Mouse (Mus musculus) liver, embryonic 11.5 days (tissue): ENCODE measurements around the gene Zscan22. TPM values are rescaled to one million over a fixed set of nuclear protein-coding genes. Genes with fewer than 3 reads are reported as not detected.
A peak's percentile ranks its signal among the peaks of the same experiment; 100 is the strongest.
"Not testable (repeated sequence)": the region's sequence is repeated elsewhere in the genome, so short reads cannot be mapped to it uniquely, and the experiment has no call there.

ENCODE experiments used
- ATAC-seq: fragments of 200-750 bp; cut with Nextera tagmentation; replicated peaks from 2 replicates; pipeline ENCODE4 v1.8.0; 2017; ENCODE audit warnings: moderate number of reproducible peaks, mild to moderate bottlenecking, moderate TSS enrichment, moderate library complexity; ENCODE audit not compliant: low FRiP score
- DNase-seq: peaks from one replicate; pipeline ENCODE4 v3.0.0-alpha.2; 2017; ENCODE audit warnings: low spot score
- H3K27ac ChIP-seq: fragments of 300-500 bp; sonication (generic); 2 replicates; pipeline ENCODE4 v1.5.1; 2014; ENCODE audit warnings: mild to moderate bottlenecking, low read depth, low read length, control low read depth
- H3K27me3 ChIP-seq: fragments of 300-500 bp; sonication (generic); replicated peaks from 2 replicates; pipeline ENCODE4 v1.6.1; 2014; ENCODE audit warnings: low read length, mixed read lengths; ENCODE audit not compliant: control insufficient read depth, insufficient read depth
- H3K36me3 ChIP-seq: fragments of 300-500 bp; sonication (generic); 2 replicates; pipeline ENCODE4 v1.6.1; 2014; ENCODE audit warnings: mild to moderate bottlenecking, low read length, moderate library complexity, mixed read lengths; ENCODE audit not compliant: control insufficient read depth, insufficient read depth
- H3K4me1 ChIP-seq: fragments of 300-500 bp; sonication (generic); replicated peaks from 2 replicates; pipeline ENCODE4 v1.6.1; 2014; ENCODE audit warnings: low read length, mixed read lengths; ENCODE audit not compliant: control insufficient read depth, insufficient read depth
- H3K4me2 ChIP-seq: fragments of 300-500 bp; sonication (generic); 2 replicates; pipeline ENCODE4 v1.6.1; 2014; ENCODE audit warnings: mild to moderate bottlenecking, control low read depth, moderate library complexity
- H3K4me3 ChIP-seq: fragments of 300-500 bp; sonication (generic); 2 replicates; pipeline ENCODE4 v1.5.1; 2014; ENCODE audit warnings: low read depth, low read length, control low read depth
- H3K9ac ChIP-seq: fragments of 300-500 bp; sonication (generic); 2 replicates; pipeline ENCODE4 v1.6.1; 2014; ENCODE audit warnings: low read depth, low read length, control low read depth
- H3K9me3 ChIP-seq: fragments of 300-500 bp; sonication (generic); 2 replicates; pipeline ENCODE4 v1.6.1; 2016; ENCODE audit warnings: low read length, inconsistent platforms, mixed read lengths; ENCODE audit not compliant: control insufficient read depth
- WGBS: fragments of 180-500 bp; shearing (Covaris S2); extraction: QIAGEN DNeasy Blood & Tissue Kit; methylation state at CpG from one replicate; pipeline ENCODE4 v1.1.7; 2014; 5-methylcytosine and 5-hydroxymethylcytosine counted together
- polyA plus RNA-seq: library from polyadenylated mRNA; unstranded; fragments of >200 nt; fragmentation: Nextera tagmentation; extraction: Ambion mirVana; gene quantifications from 2 replicates; pipeline ENCODE4 v1.2.1, GENCODE M21; 2014

The Zscan22 gene
- polyA plus RNA-seq, 1 experiment from 2014 or later: 14.4 TPM

DNA sequence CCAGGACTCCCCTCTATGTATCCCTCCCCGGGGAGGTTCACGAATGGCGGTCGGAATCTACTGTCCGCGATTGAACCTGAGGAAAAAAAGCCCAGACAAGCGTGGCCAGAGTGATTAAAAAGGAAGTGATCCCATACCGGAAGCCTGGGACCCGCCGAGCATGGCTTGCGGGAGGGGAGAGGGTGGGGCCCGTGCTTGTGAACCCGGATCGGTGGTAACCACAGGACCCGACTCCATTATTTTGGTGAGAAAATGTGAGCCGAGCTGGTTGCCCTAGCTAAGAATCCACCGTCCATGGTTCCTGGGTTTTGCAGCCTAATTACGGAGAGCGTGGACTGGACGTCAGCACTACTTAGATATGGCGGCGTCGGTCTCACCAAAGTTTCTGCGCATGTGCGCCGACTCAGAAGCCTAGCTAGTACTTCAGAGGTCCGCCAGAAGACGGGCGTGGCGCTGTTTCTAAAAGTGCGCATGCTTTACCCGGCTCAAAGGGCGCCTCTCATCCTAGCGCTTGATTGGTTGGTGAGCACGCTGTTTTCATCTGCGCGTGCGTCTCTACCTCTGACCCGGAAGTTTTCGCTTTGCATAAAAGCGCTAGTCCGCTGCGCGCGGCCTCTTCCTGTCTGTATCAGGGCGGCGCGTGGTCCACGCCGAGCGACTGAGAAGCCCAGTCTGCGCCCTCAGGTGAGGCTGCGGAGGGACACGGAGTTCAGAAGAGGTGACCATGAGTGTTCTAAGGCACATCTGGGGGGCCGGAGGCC is 24.3 kb downstream of the Zscan22 start, which contains the start of gene Rps5:
TSS of gene Rps5 (plus strand) at position 586 of the 761 bp plus-strand sequence.
- peak within 1 kb of the TSS; percentile 96 for H3K4me2 ChIP-seq
- H3K9ac ChIP-seq: peak within 1 kb of the TSS; percentile 99
- peak within 1 kb of the TSS; percentile 92 for H3K27ac ChIP-seq
- under 1% methylated on average over 55 of the region's 55 CpGs for WGBS
- no peaks in the 10 kb centered on the region for H3K27me3 ChIP-seq
- H3K4me3 ChIP-seq: peak within 1 kb of the TSS; percentile 98
- H3K9me3 ChIP-seq: no peaks in the 10 kb centered on the region
- H3K4me1 ChIP-seq: peaks cover 12% of the 10 kb centered on the region
- H3K36me3 ChIP-seq: peaks cover 41% of the 10 kb centered on the region
- peak; percentile 93 for DNase-seq
- peak; percentile 95 for ATAC-seq

GRCm38 (mm10) chr7:12922729-12923128 is 25.1 kb downstream of the Zscan22 start:
- peak overlapping the region; percentile 96 for H3K4me2 ChIP-seq
- no peaks in the 10 kb centered on the region for H3K9me3 ChIP-seq
- peaks cover 14% of the 10 kb centered on the region for H3K4me1 ChIP-seq
- no peaks in the 10 kb centered on the region for H3K27me3 ChIP-seq
- ATAC-seq (no peak), DNase-seq (no peak)
- peak overlapping the region; percentile 77 for H3K27ac ChIP-seq
- peaks cover 44% of the 10 kb centered on the region for H3K36me3 ChIP-seq
- H3K4me3 ChIP-seq: peak overlapping the region; percentile 98
- 1% methylated on average over 8 of the region's 8 CpGs for WGBS
- peak overlapping the region; percentile 99 for H3K9ac ChIP-seq

DNA sequence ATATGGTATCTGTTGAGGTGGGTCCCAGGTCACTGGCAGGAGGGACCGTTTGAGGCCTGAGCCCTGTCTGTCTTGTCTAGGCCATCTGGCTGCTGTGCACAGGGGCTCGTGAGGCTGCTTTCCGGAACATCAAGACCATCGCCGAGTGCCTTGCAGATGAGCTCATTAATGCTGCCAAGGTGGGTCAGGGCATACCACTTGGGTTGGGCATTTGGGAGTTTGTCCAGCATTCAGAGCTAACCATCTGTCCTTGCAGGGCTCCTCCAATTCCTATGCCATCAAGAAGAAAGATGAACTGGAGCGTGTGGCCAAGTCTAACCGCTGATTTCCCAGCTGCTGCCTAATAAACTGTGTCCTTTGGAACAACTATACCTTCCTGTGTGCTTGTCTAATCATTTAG is 28.7 kb downstream of the Zscan22 start:
- Histone ChIP-seq H3K36me3 (peaks cover 44% of the 10 kb centered on the region), H3K4me3 (no peak overlapping the region), H3K9me3 (no peaks in the 10 kb centered on the region), H3K4me1 (peaks cover 19% of the 10 kb centered on the region), H3K27me3 (peaks cover 4% of the 10 kb centered on the region; the same call in 1 of the 2 replicates), H3K4me2 (no peak overlapping the region), H3K9ac (no peak overlapping the region), H3K27ac (no peak overlapping the region)
- DNase-seq: peak; percentile 36
- 81% methylated on average over 7 of the region's 7 CpGs for WGBS
- no peak for ATAC-seq

- H3K27me3 ChIP-seq: peaks cover 4% of the 10 kb centered on the region; the same call in 1 of the 2 replicates
- H3K36me3 ChIP-seq: peaks cover 44% of the 10 kb centered on the region
- H3K4me3 ChIP-seq: peak within 1 kb of the TSS; percentile 40
- no peaks in the 10 kb centered on the region for H3K9me3 ChIP-seq
- DNase-seq (peak; percentile 70), ATAC-seq (peak; percentile 13)
- peak within 1 kb of the TSS; percentile 74 for H3K4me2 ChIP-seq
- peak within 1 kb of the TSS; percentile 53 for H3K9ac ChIP-seq
- no peak within 1 kb of the TSS for H3K27ac ChIP-seq
- peaks cover 19% of the 10 kb centered on the region for H3K4me1 ChIP-seq
- 20% methylated on average over 8 of the region's 8 CpGs for WGBS
Measured at GRCm38 (mm10) chr7:12927191-12927680, 29.6 kb downstream of the Zscan22 start, which contains the start of gene Rnf225. Gene Rnf225, plus strand, starts transcription at chr7:12927416.

DNA sequence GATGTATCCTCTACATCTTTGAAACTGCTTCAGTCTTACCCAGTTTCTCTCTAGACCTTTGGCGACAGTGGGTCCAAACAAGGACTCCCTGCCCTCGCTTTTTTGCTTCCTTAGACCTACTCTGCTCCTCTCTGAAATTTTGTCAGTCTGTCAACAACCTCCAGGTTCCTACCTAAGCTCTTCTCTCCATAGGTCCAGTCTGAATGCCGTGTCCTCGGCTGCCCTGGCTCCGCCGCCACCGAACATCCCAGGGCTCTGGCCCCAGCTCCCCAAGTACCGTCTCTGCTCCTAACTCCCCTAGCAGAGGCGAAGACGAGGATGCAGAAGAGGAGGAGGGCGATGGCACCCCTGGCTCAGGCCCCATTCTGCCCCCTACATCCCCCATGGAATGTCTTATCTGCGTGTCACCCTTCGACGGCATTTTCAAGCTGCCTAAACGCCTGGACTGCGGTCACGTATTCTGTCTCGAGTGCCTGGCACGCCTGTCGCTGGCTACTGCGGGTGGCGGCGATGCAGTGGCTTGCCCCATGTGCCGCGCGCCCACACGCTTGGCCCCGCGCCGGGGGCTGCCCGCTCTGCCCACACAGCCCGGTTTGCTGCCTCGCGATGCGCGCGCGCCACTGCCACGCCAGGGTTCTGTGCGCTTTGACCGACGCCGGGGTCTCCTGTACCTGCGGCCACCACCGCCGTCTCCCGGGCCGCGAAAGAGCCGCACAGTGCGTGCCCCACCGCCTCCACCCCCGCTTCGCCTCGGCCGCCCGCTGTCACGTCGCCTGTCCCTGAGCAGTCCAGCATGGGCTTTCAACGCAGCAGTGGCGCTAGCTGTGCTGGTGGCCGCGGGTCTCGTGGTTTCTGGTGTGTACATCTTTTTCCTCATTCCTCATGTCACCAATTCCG is 30.3 kb downstream of the Zscan22 start:
- no peak overlapping the region for H3K27ac ChIP-seq

DNA sequence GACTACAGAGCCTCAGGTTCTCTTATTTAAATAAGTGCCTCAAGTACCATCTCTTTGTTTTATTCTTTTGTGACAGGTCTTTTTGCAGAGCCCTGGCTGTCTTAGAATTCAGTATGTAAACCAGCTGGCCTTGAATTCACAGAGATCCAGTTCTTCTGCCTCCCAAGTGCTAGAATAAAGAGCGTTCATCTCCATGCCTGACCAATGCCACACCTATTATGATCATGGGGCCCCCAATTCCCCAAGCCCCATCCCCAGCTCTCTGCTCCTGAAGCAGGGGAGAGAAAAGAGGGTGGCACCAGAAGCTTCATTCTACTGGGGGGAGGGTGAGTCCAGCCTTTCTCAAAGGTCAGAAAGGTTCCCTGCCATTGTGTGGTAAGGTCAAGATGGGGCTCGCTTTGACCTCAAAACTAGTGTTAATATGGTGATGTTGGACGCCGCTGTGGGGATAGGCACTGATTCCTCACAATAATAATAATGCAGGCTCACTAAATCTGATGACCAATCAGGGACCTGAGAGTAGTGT is 36.1 kb downstream of the Zscan22 start:
- ATAC-seq: no peak
- H3K4me3 ChIP-seq: no peak overlapping the region
- H3K27ac ChIP-seq: no peak overlapping the region
- no peak overlapping the region for H3K9ac ChIP-seq
- no peaks in the 10 kb centered on the region for H3K4me1 ChIP-seq
- H3K27me3 ChIP-seq: peaks cover 1% of the 10 kb centered on the region; the same call in 1 of the 2 replicates
- no peaks in the 10 kb centered on the region for H3K9me3 ChIP-seq
- no peak for DNase-seq
- no peak overlapping the region for H3K4me2 ChIP-seq
- no peaks in the 10 kb centered on the region for H3K36me3 ChIP-seq
- 77% methylated on average over 4 of the region's 4 CpGs for WGBS

More for the DNA sequence above, 30.3 kb downstream of the Zscan22 start:
- DNase-seq (peak; percentile 69), ATAC-seq (peak; percentile 52)
- 6% methylated on average over 64 of the region's 65 CpGs for WGBS
- Histone ChIP-seq H3K9me3 (no peaks in the 10 kb centered on the region), H3K4me3 (peak overlapping the region; percentile 40), H3K4me2 (peak overlapping the region; percentile 74), H3K9ac (peak overlapping the region; percentile 53), H3K4me1 (peaks cover 19% of the 10 kb centered on the region), H3K27me3 (peaks cover 4% of the 10 kb centered on the region; the same call in 1 of the 2 replicates), H3K36me3 (peaks cover 40% of the 10 kb centered on the region)

DNA sequence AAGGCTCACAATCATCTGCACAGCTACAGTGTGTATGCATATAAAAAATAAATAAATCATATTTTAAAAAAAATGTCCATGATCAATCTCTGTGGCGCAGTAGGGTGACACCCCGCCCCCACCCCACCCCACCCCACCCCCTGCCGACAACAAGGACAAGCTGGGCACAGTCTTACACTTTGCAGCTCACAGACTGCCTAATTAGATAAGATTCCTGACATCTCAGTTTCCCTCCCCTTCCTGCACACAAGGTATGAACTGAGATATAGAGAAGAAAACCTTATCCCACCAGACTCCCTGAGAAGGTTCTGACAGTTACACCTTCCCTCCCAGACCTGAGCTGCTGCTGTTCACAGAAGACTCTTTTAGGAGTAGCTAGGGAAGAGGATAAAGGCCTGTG is 37.2 kb downstream of the Zscan22 start:
- H3K9ac ChIP-seq: no peak overlapping the region
- H3K4me2 ChIP-seq: no peak overlapping the region
- no peaks in the 10 kb centered on the region for H3K27me3 ChIP-seq
- 65% methylated on average over 3 of the region's 3 CpGs for WGBS
- DNase-seq: no peak
- no peaks in the 10 kb centered on the region for H3K4me1 ChIP-seq
- no peaks in the 10 kb centered on the region for H3K36me3 ChIP-seq
- peak; percentile 69; the same call in 1 of the 2 replicates for ATAC-seq
- no peaks in the 10 kb centered on the region for H3K9me3 ChIP-seq
- H3K27ac ChIP-seq: no peak overlapping the region
- no peak overlapping the region for H3K4me3 ChIP-seq

- not testable (repeated sequence) for H3K9me3 ChIP-seq, H3K27ac ChIP-seq, H3K4me3 ChIP-seq, H3K4me2 ChIP-seq, H3K4me1 ChIP-seq, DNase-seq, H3K9ac ChIP-seq, H3K27me3 ChIP-seq, ATAC-seq, H3K36me3 ChIP-seq
- 76% methylated on average over 4 of the region's 4 CpGs for WGBS
Measured at GRCm38 (mm10) chr7:12937254-12937803, 39.7 kb downstream of the Zscan22 start.
